Mouse (Mus musculus) kidney, embryonic 14.5 days (tissue): Measurements from ENCODE around the gene Mrpl49. TPM values are rescaled to one million over a fixed set of nuclear protein-coding genes. Genes with fewer than 3 reads are reported as not detected.

Source experiments
- ATAC-seq: fragments of 200-750 bp; cut with Nextera tagmentation; 2 replicates; pipeline ENCODE4 v1.8.0; 2017; ENCODE audit warnings: moderate number of reproducible peaks, mild to moderate bottlenecking, moderate TSS enrichment, moderate library complexity; ENCODE audit not compliant: low FRiP score, low TSS enrichment
- H3K27ac ChIP-seq: fragments of 300-500 bp; sonication (generic); 2 replicates; pipeline ENCODE4 v1.5.1; 2014; ENCODE audit warnings: low read depth, mild to moderate bottlenecking, low read length, moderate library complexity, mixed read lengths
- H3K27me3 ChIP-seq: fragments of 300-500 bp; sonication (generic); 2 replicates; pipeline ENCODE4 v1.6.1; 2014; ENCODE audit warnings: mild to moderate bottlenecking, low read length; ENCODE audit not compliant: control insufficient read depth, insufficient read depth
- H3K36me3 ChIP-seq: fragments of 300-500 bp; sonication (generic); 2 replicates; pipeline ENCODE4 v1.6.1; 2014; ENCODE audit warnings: low read length, mixed read lengths; ENCODE audit not compliant: control insufficient read depth, insufficient read depth
- H3K4me1 ChIP-seq: fragments of 300-500 bp; sonication (generic); 2 replicates; pipeline ENCODE4 v1.6.1; 2014; ENCODE audit warnings: low read length, mixed read lengths; ENCODE audit not compliant: control insufficient read depth, insufficient read depth
- H3K4me2 ChIP-seq: fragments of 300-500 bp; sonication (generic); replicated peaks from 2 replicates; pipeline ENCODE4 v1.6.1; 2014; ENCODE audit warnings: low read depth, mild to moderate bottlenecking, low read length
- H3K4me3 ChIP-seq: fragments of 300-500 bp; sonication (generic); 2 replicates; pipeline ENCODE4 v1.5.1; 2014; ENCODE audit warnings: mild to moderate bottlenecking, low read length
- H3K9ac ChIP-seq: fragments of 300-500 bp; sonication (generic); 2 replicates; pipeline ENCODE4 v1.6.1; 2014; ENCODE audit warnings: low read depth, mild to moderate bottlenecking, low read length, moderate library complexity
- H3K9me3 ChIP-seq: fragments of 300-500 bp; sonication (generic); 2 replicates; pipeline ENCODE4 v1.6.1; 2016; ENCODE audit warnings: low read length; ENCODE audit not compliant: control insufficient read depth
- WGBS: fragments of 180-500 bp; shearing (Covaris S2); extraction: QIAGEN DNeasy Blood & Tissue Kit; methylation state at CpG from one replicate; pipeline ENCODE4 v1.1.7; 2014; 5-methylcytosine and 5-hydroxymethylcytosine counted together
- microRNA-seq: library from miRNA; unstranded; fragments of <30 nt; microRNA quantifications from one replicate; pipeline ENCODE4, GENCODE M21; 2016
- polyA plus RNA-seq: library from polyadenylated mRNA; unstranded; fragments of >200 nt; fragmentation: Nextera tagmentation; extraction: Ambion mirVana; gene quantifications from 2 replicates; pipeline ENCODE4 v1.2.1, GENCODE M21; 2014

Gene Mrpl49
- polyA plus RNA-seq, 1 experiment from 2014 or later, result 89.5 TPM

GRCm38 (mm10) chr19:6015511-6016315 is 41.9 kb downstream of the Mrpl49 start, which contains the start of gene Capn1:
TSS of gene Capn1 (minus strand) at chr19:6015897.
- 0 out of 2 replicates have a peak within 1 kb of the TSS, but pooled peaks have one; percentile 4 for H3K27ac ChIP-seq

GRCm38 (mm10) chr19:6014991-6015510 is 42.5 kb downstream of the Mrpl49 start:
- H3K9ac ChIP-seq, result peak overlapping the region; percentile 48
- H3K9me3 ChIP-seq, result no peaks in the 10 kb centered on the region
- peaks cover 9% of the 10 kb centered on the region; the same call in 1 of the 2 replicates for H3K4me1 ChIP-seq
- ATAC-seq, result peak; percentile 83
- no peaks in the 10 kb centered on the region for H3K36me3 ChIP-seq
- no peaks in the 10 kb centered on the region for H3K27me3 ChIP-seq
- H3K4me3 ChIP-seq, result peak overlapping the region; percentile 42
- peak overlapping the region; percentile 71 for H3K4me2 ChIP-seq
- under 1% methylated on average over 17 of the region's 18 CpGs for WGBS
- 0 out of 2 replicates have a peak overlapping the region, but pooled peaks have one; percentile 4 for H3K27ac ChIP-seq

More at GRCm38 (mm10) chr19:6015511-6016315, 41.9 kb downstream of the Mrpl49 start, which contains the start of gene Capn1:
- ATAC-seq, result peak; percentile 64
- H3K36me3 ChIP-seq, result no peaks in the 10 kb centered on the region
- H3K4me2 ChIP-seq, result peak within 1 kb of the TSS; percentile 71
- 2% methylated on average over 37 of the region's 40 CpGs for WGBS
- H3K9ac ChIP-seq, result peak within 1 kb of the TSS; percentile 48
- H3K27me3 ChIP-seq, result no peaks in the 10 kb centered on the region
- no peaks in the 10 kb centered on the region for H3K9me3 ChIP-seq
- H3K4me1 ChIP-seq, result peaks cover 9% of the 10 kb centered on the region; the same call in 1 of the 2 replicates
- peak within 1 kb of the TSS; percentile 42 for H3K4me3 ChIP-seq

DNA sequence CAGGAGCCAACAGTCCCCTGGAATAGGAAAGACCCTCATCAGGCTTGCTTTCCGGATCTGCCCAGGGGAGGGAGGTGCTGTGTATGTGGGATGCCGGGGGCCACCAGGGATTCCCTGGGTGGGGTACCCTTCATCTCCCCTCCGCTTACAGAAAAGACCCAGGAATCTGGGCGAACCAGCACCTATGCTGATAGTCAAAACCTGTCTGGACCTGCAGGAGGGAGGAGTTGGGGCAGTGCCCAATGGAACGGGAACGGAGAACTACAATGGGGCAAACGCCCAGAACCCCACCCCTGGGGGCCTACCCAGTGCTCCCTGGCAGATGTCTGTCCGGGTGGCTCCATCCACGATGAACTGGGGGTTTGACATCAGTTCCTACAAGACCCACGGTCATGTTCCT is 43.9 kb downstream of the Mrpl49 start:
- ATAC-seq, result no peak

DNA sequence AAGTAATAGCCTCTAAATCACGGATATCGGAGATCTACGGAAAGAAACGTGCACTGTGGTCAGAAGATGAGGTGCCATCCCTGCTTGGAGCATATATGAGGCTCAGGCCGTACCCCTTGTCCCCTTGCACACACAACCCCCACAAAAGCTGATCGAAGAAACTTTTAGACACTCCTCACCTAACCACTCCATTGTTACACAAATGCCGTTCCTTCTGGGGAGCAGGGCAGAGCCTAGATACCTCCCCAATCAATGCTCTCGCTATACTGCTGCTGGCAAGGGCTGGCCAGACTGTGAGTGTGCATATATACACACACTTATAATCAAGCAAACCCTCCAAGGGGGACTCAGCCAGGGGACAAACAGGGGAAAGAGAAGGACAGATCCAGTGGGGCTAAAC is 48.4 kb downstream of the Mrpl49 start:
- no peaks in the 10 kb centered on the region for H3K36me3 ChIP-seq
- no peaks in the 10 kb centered on the region for H3K27me3 ChIP-seq
- no peak overlapping the region for H3K4me2 ChIP-seq
- no peaks in the 10 kb centered on the region for H3K4me1 ChIP-seq
- no peak overlapping the region for H3K27ac ChIP-seq
- H3K9me3 ChIP-seq, result no peaks in the 10 kb centered on the region
- H3K9ac ChIP-seq, result no peak overlapping the region
- no peak overlapping the region for H3K4me3 ChIP-seq
- ATAC-seq, result no peak
- 80% methylated on average over 8 of the region's 8 CpGs for WGBS

More for the DNA sequence above, 43.9 kb downstream of the Mrpl49 start:
- Histone ChIP-seq H3K4me2 (no peak overlapping the region), H3K4me3 (no peak overlapping the region), H3K9me3 (no peaks in the 10 kb centered on the region), H3K36me3 (no peaks in the 10 kb centered on the region), H3K4me1 (peaks cover 9% of the 10 kb centered on the region; the same call in 1 of the 2 replicates), H3K27ac (no peak overlapping the region), H3K27me3 (no peaks in the 10 kb centered on the region), H3K9ac (no peak overlapping the region)
- WGBS, result 93% methylated on average over 10 of the region's 10 CpGs

GRCm38 (mm10) chr19:6007013-6007412 is 50.6 kb downstream of the Mrpl49 start:
- no peak for ATAC-seq
- 37% methylated on average over 13 of the region's 13 CpGs for WGBS
- H3K4me1 ChIP-seq, result no peaks in the 10 kb centered on the region
- H3K27me3 ChIP-seq, result no peaks in the 10 kb centered on the region
- no peak overlapping the region for H3K27ac ChIP-seq
- H3K4me3 ChIP-seq, result no peak overlapping the region
- H3K9me3 ChIP-seq, result no peaks in the 10 kb centered on the region
- H3K9ac ChIP-seq, result no peak overlapping the region
- H3K4me2 ChIP-seq, result no peak overlapping the region
- no peaks in the 10 kb centered on the region for H3K36me3 ChIP-seq

- Histone ChIP-seq H3K36me3 (no peaks in the 10 kb centered on the region), H3K27ac (no peak overlapping the region), H3K9ac (no peak overlapping the region), H3K9me3 (no peaks in the 10 kb centered on the region), H3K4me2 (no peak overlapping the region), H3K4me1 (no peaks in the 10 kb centered on the region), H3K27me3 (no peaks in the 10 kb centered on the region), H3K4me3 (no peak overlapping the region)
- ATAC-seq, result no peak
- 65% methylated on average over 11 of the region's 11 CpGs for WGBS
These were observed 52.0 kb downstream of the Mrpl49 start for GRCm38 (mm10) chr19:6005541-6005940.

Small RNAs within 50 kb of the gene (microRNA-seq; reads per million reads assigned to microRNA genes)
- gene Mir6988, result 2.7 reads per million, percentile 10 among the genes with 10 or more reads in this experiment

Other genes with a start within 250 kb of the Mrpl49 start
- gene Frmd8, start 182.5 kb downstream of the Mrpl49 start, polyA plus RNA-seq, result 17.4 and 26.5 TPM in 2 replicates
- gene Slc25a45, start 180.0 kb downstream of the Mrpl49 start, polyA plus RNA-seq, result 3.3 and 3.5 TPM in 2 replicates
- gene Tigd3, start 163.6 kb downstream of the Mrpl49 start, polyA plus RNA-seq, result 2.9 and 4.0 TPM in 2 replicates
- 132 and 167 TPM in 2 replicates for gene Dpf2, start 144.8 kb downstream of the Mrpl49 start, polyA plus RNA-seq
- 10.5 and 10.8 TPM in 2 replicates for gene Cdc42ep2, start 133.0 kb downstream of the Mrpl49 start, polyA plus RNA-seq
- gene Pola2, start 93.6 kb downstream of the Mrpl49 start, polyA plus RNA-seq, result 74.2 and 95.3 TPM in 2 replicates
- gene Slc22a20, start 71.6 kb downstream of the Mrpl49 start, polyA plus RNA-seq, result not detected in 2 replicates
- gene Capn1, start 41.9 kb downstream of the Mrpl49 start, polyA plus RNA-seq, result 6.3 and 8.6 TPM in 2 replicates
- 23.5 and 32.8 TPM in 2 replicates for gene Syvn1, start 11.2 kb downstream of the Mrpl49 start, polyA plus RNA-seq
- 839 and 1,033 TPM in 2 replicates for gene Fau, start 59 bp upstream of the Mrpl49 start, polyA plus RNA-seq
- gene Znhit2, start 3.4 kb upstream of the Mrpl49 start, polyA plus RNA-seq, result 38.6 and 44.4 TPM in 2 replicates
- 22.1 and 24.6 TPM in 2 replicates for gene Tm7sf2, start 10.6 kb upstream of the Mrpl49 start, polyA plus RNA-seq
- gene Vps51, start 19.4 kb upstream of the Mrpl49 start, polyA plus RNA-seq, result 60.8 and 75.0 TPM in 2 replicates
- gene Tmem262, start 22.2 kb upstream of the Mrpl49 start, polyA plus RNA-seq, result not detected in 2 replicates
- 1.1 and 1.5 TPM in 2 replicates for gene Gm28374, start 24.5 kb upstream of the Mrpl49 start, polyA plus RNA-seq
- 81.0 and 82.3 TPM in 2 replicates for gene Zfpl1, start 27.2 kb upstream of the Mrpl49 start, polyA plus RNA-seq
- gene Cdca5, start 27.2 kb upstream of the Mrpl49 start, polyA plus RNA-seq, result 43.1 and 53.5 TPM in 2 replicates
- 0.47 and 1.7 TPM in 2 replicates for gene AC131692.1, start 36.6 kb upstream of the Mrpl49 start, polyA plus RNA-seq
- gene Naaladl1, start 48.0 kb upstream of the Mrpl49 start, polyA plus RNA-seq, result 0.44 and 0.60 TPM in 2 replicates
- gene Sac3d1, start 60.9 kb upstream of the Mrpl49 start, polyA plus RNA-seq, result 56.1 and 64.4 TPM in 2 replicates
- gene Snx15, start 70.5 kb upstream of the Mrpl49 start, polyA plus RNA-seq, result 29.6 and 37.0 TPM in 2 replicates
- 0.15 TPM in 1 of 2 replicates, not detected in the other for gene Batf2, start 83.2 kb upstream of the Mrpl49 start, polyA plus RNA-seq
- gene Arl2, start 83.8 kb upstream of the Mrpl49 start, polyA plus RNA-seq, result 82.6 and 98.8 TPM in 2 replicates
- not detected in 2 replicates for gene Majin, start 126.6 kb upstream of the Mrpl49 start, polyA plus RNA-seq
- gene Gpha2, start 168.6 kb upstream of the Mrpl49 start, polyA plus RNA-seq, result 0.93 TPM in 1 of 2 replicates, not detected in the other
- 16.4 and 19.7 TPM in 2 replicates for gene Ppp2r5b, start 178.1 kb upstream of the Mrpl49 start, polyA plus RNA-seq
- gene Atg2a, start 183.9 kb upstream of the Mrpl49 start, polyA plus RNA-seq, result 7.2 and 12.4 TPM in 2 replicates
- 38.3 and 46.0 TPM in 2 replicates for gene Ehd1, start 218.9 kb upstream of the Mrpl49 start, polyA plus RNA-seq
- gene Cdc42bpg, start 248.7 kb upstream of the Mrpl49 start, polyA plus RNA-seq, result 0.89 and 2.0 TPM in 2 replicates